Mouse (Mus musculus): ENCODE data around the gene Trim39. TPM values are rescaled to one million over a fixed set of nuclear protein-coding genes. Genes with fewer than 3 reads are reported as not detected.

Trim39 gene
- polyA plus RNA-seq, 1 experiment from 2014 or later = 13.3 TPM

GRCm38 (mm10) chr17:36274776-36275175 lies 2.7 kb upstream of the Trim39 start:
- DNase-seq (ENCODE audit: low spot score) = no peak
- no peaks in the 10 kb centered on the region for H3K9me3 ChIP-seq (replicated peaks; ENCODE audit: control insufficient read depth, low read length)
- WGBS = 96% methylated on average over 4 of the region's 4 CpGs
- H3K4me2 ChIP-seq (ENCODE audit: low read length) = no peak overlapping the region
- no peak overlapping the region for H3K4me3 ChIP-seq (ENCODE audit: low read depth, low read length)
- no peak overlapping the region for H3K27ac ChIP-seq (ENCODE audit: low read depth, low read length)
- H3K9ac ChIP-seq (ENCODE audit: low read length) = no peak overlapping the region
- peaks cover 17% of the 10 kb centered on the region for H3K4me1 ChIP-seq (ENCODE audit: control insufficient read depth, insufficient read depth, low read length)
- no peak for ATAC-seq
- H3K36me3 ChIP-seq (ENCODE audit: control insufficient read depth, insufficient read depth, low read length) = peaks cover 28% of the 10 kb centered on the region; the same call in 1 of the 2 replicates
- no peaks in the 10 kb centered on the region for H3K27me3 ChIP-seq (replicated peaks; ENCODE audit: control insufficient read depth, insufficient read depth, low read length)

DNA sequence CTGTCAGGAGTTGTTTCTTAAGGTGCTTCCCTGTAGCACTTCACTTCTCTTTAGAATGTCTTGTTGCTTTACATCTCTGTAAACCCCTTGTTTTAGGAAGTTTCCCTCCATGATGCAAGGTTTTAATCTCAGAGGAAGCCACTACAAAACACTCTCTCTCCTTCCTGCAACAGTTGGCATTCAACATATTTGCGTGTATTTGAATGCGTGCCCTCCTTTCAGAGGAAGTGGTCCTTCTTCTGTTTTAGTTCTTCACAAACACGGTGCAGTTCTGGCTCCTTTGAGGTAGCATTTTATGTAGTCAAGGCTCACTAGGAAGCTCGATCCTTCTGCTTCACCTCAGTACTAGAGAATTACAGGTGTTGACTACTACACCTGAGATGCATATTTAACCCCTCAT lies 1.7 kb upstream of the Trim39 start:
- no peak overlapping the region for H3K4me3 ChIP-seq (ENCODE audit: low read depth, low read length)
- WGBS = 94% methylated on average over 4 of the region's 4 CpGs
- H3K4me2 ChIP-seq (ENCODE audit: low read length) = no peak overlapping the region
- H3K9ac ChIP-seq (ENCODE audit: low read length) = no peak overlapping the region
- no peaks in the 10 kb centered on the region for H3K27me3 ChIP-seq (replicated peaks; ENCODE audit: control insufficient read depth, insufficient read depth, low read length)
- no peak overlapping the region for H3K27ac ChIP-seq (ENCODE audit: low read depth, low read length)
- DNase-seq (ENCODE audit: low spot score) (no peak), ATAC-seq (no peak)
- peaks cover 17% of the 10 kb centered on the region for H3K4me1 ChIP-seq (ENCODE audit: control insufficient read depth, insufficient read depth, low read length)
- H3K9me3 ChIP-seq (replicated peaks; ENCODE audit: control insufficient read depth, low read length) = no peaks in the 10 kb centered on the region
- peaks cover 24% of the 10 kb centered on the region for H3K36me3 ChIP-seq (ENCODE audit: control insufficient read depth, insufficient read depth, low read length)

GRCm38 (mm10) chr17:36272643-36273366 lies 758 bp upstream of the Trim39 start:
- Histone ChIP-seq H3K27me3 (replicated peaks; ENCODE audit: control insufficient read depth, insufficient read depth, low read length) (no peaks in the 10 kb centered on the region), H3K27ac (ENCODE audit: low read depth, low read length) (no peak overlapping the region), H3K4me1 (ENCODE audit: control insufficient read depth, insufficient read depth, low read length) (peaks cover 17% of the 10 kb centered on the region), H3K4me2 (ENCODE audit: low read length) (peak overlapping the region; percentile 82), H3K36me3 (ENCODE audit: control insufficient read depth, insufficient read depth, low read length) (peaks cover 33% of the 10 kb centered on the region), H3K4me3 (ENCODE audit: low read depth, low read length) (peak overlapping the region; percentile 84), H3K9ac (ENCODE audit: low read length) (peak overlapping the region; percentile 90), H3K9me3 (replicated peaks; ENCODE audit: control insufficient read depth, low read length) (no peaks in the 10 kb centered on the region)
- ATAC-seq (no peak), DNase-seq (ENCODE audit: low spot score) (no peak)
- 79% methylated on average over 9 of the region's 9 CpGs for WGBS

GRCm38 (mm10) chr17:36270956-36271585 lies 976 bp downstream of the Trim39 start:
- DNase-seq (ENCODE audit: low spot score) (peak; percentile 94), ATAC-seq (peak; percentile 93)
- Histone ChIP-seq H3K4me1 (ENCODE audit: control insufficient read depth, insufficient read depth, low read length) (peaks cover 17% of the 10 kb centered on the region), H3K27me3 (replicated peaks; ENCODE audit: control insufficient read depth, insufficient read depth, low read length) (no peaks in the 10 kb centered on the region), H3K9ac (ENCODE audit: low read length) (peak overlapping the region; percentile 90), H3K27ac (ENCODE audit: low read depth, low read length) (peak overlapping the region; percentile 94), H3K9me3 (replicated peaks; ENCODE audit: control insufficient read depth, low read length) (no peaks in the 10 kb centered on the region), H3K36me3 (ENCODE audit: control insufficient read depth, insufficient read depth, low read length) (peaks cover 44% of the 10 kb centered on the region), H3K4me2 (ENCODE audit: low read length) (peak overlapping the region; percentile 82), H3K4me3 (ENCODE audit: low read depth, low read length) (peak overlapping the region; percentile 84)
- WGBS = under 1% methylated on average over 47 of the region's 84 CpGs

- 85% methylated on average over 5 of the region's 5 CpGs for WGBS
Measured at GRCm38 (mm10) chr17:36265834-36266233, 6.2 kb downstream of the Trim39 start.

DNA sequence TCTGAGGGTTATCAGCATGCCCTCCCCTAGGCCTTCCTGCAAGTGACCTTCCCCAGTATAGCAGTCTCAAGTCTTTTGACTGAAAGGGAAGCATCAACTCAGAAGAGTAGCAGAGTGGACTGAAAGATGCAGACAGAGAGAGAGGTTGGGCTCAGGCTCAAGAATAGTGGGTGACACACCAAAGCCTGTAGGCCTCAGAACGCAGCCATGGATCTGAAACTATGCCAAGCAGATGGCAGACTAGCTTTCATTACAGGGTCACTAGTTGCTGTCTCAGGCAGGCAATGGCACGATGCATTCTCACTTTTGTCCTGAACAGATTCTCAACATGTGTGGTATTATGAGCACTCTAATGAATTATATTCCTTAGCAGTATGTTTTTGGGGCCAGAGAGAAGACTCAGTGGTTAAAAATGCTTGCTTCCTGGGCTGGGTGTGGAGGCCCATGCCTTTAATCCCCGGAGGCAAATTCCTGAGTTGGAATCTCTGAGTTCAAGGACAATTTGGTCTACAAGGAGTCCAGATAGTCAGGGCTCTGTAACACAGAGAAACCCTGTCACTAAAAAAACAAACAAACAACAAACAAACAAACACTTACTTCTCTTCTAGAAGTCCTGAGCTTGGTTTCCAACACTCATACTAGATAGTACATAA lies 7.6 kb downstream of the Trim39 start:
- WGBS = 83% methylated on average over 3 of the region's 3 CpGs
- no peak overlapping the region for H3K27ac ChIP-seq (ENCODE audit: low read depth, low read length)
- no peak overlapping the region for H3K4me3 ChIP-seq (ENCODE audit: low read depth, low read length)
- ATAC-seq (no peak), DNase-seq (ENCODE audit: low spot score) (no peak)
- H3K4me2 ChIP-seq (ENCODE audit: low read length) = no peak overlapping the region
- H3K4me1 ChIP-seq (ENCODE audit: control insufficient read depth, insufficient read depth, low read length) = no peaks in the 10 kb centered on the region
- peaks cover 91% of the 10 kb centered on the region for H3K36me3 ChIP-seq (ENCODE audit: control insufficient read depth, insufficient read depth, low read length)
- no peak overlapping the region for H3K9ac ChIP-seq (ENCODE audit: low read length)
- no peaks in the 10 kb centered on the region for H3K27me3 ChIP-seq (replicated peaks; ENCODE audit: control insufficient read depth, insufficient read depth, low read length)
- no peaks in the 10 kb centered on the region for H3K9me3 ChIP-seq (replicated peaks; ENCODE audit: control insufficient read depth, low read length)

More at GRCm38 (mm10) chr17:36265834-36266233, 6.2 kb downstream of the Trim39 start:
- DNase-seq (ENCODE audit: low spot score) = no peak
- Histone ChIP-seq H3K9me3 (replicated peaks; ENCODE audit: control insufficient read depth, low read length) (no peaks in the 10 kb centered on the region), H3K27ac (ENCODE audit: low read depth, low read length) (no peak overlapping the region), H3K4me3 (ENCODE audit: low read depth, low read length) (no peak overlapping the region), H3K9ac (ENCODE audit: low read length) (no peak overlapping the region), H3K4me1 (ENCODE audit: control insufficient read depth, insufficient read depth, low read length) (no peaks in the 10 kb centered on the region), H3K4me2 (ENCODE audit: low read length) (no peak overlapping the region), H3K36me3 (ENCODE audit: control insufficient read depth, insufficient read depth, low read length) (peaks cover 77% of the 10 kb centered on the region), H3K27me3 (replicated peaks; ENCODE audit: control insufficient read depth, insufficient read depth, low read length) (no peaks in the 10 kb centered on the region)
- ATAC-seq = no peak

GRCm38 (mm10) chr17:36261511-36262166 lies 10.4 kb downstream of the Trim39 start:
- Histone ChIP-seq H3K27ac (ENCODE audit: low read depth, low read length) (no peak overlapping the region), H3K9me3 (replicated peaks; ENCODE audit: control insufficient read depth, low read length) (no peaks in the 10 kb centered on the region), H3K4me1 (ENCODE audit: control insufficient read depth, insufficient read depth, low read length) (no peaks in the 10 kb centered on the region), H3K4me3 (ENCODE audit: low read depth, low read length) (no peak overlapping the region), H3K4me2 (ENCODE audit: low read length) (no peak overlapping the region), H3K27me3 (replicated peaks; ENCODE audit: control insufficient read depth, insufficient read depth, low read length) (no peaks in the 10 kb centered on the region), H3K9ac (ENCODE audit: low read length) (peak overlapping the region; percentile 8; the same call in 1 of the 2 replicates), H3K36me3 (ENCODE audit: control insufficient read depth, insufficient read depth, low read length) (peaks cover 78% of the 10 kb centered on the region)
- 94% methylated on average over 9 of the region's 9 CpGs for WGBS
- DNase-seq (ENCODE audit: low spot score) (no peak), ATAC-seq (no peak)

DNA sequence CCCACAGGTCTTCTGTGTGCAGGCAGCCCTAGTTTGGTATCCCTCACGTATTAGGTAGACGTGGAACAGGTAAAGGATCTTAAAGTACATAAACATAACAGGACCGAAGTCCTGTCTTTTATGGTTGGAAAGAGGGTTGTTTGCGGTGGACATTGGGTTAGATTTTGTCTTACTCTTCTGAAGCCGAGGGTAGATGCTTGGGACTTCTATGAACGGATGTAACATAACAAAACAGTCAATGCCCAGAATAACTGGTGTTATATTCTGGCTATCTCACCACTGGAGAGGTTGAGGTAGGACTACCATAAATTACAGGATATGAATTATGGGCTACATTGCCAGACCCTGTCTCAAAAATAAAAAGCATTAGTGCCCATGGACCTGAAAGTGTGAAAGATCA lies 14.1 kb downstream of the Trim39 start, which contains the start of gene Rpp21:
Gene Rpp21, minus strand, starts transcription at position 101 of the 400 bp plus-strand sequence.
- Histone ChIP-seq H3K4me2 (ENCODE audit: low read length) (peak within 1 kb of the TSS; percentile 54), H3K36me3 (ENCODE audit: control insufficient read depth, insufficient read depth, low read length) (peaks cover 45% of the 10 kb centered on the region), H3K27ac (ENCODE audit: low read depth, low read length) (peak within 1 kb of the TSS; percentile 82), H3K4me3 (ENCODE audit: low read depth, low read length) (peak within 1 kb of the TSS; percentile 67), H3K9ac (ENCODE audit: low read length) (peak within 1 kb of the TSS; percentile 83), H3K4me1 (ENCODE audit: control insufficient read depth, insufficient read depth, low read length) (no peaks in the 10 kb centered on the region), H3K27me3 (replicated peaks; ENCODE audit: control insufficient read depth, insufficient read depth, low read length) (no peaks in the 10 kb centered on the region), H3K9me3 (replicated peaks; ENCODE audit: control insufficient read depth, low read length) (no peaks in the 10 kb centered on the region)
- DNase-seq (ENCODE audit: low spot score) = no peak
- no peak for ATAC-seq
- 50% methylated on average over 6 of the region's 6 CpGs for WGBS

Measured in forebrain, embryonic 14.5 days (tissue).